Mouse (Mus musculus) ES-Bruce4 (cell line): ENCODE results near the gene Ica1.

Source experiments
- CTCF ChIP-seq: IDR thresholded peaks from one replicate; pipeline ENCODE4 v1.8.1; 2011; ENCODE audit warnings: low read depth, low read length
- POLR2A ChIP-seq: IDR thresholded peaks from one replicate; pipeline ENCODE4 v1.8.1; 2011; ENCODE audit warnings: low read length; ENCODE audit not compliant: insufficient read depth

GRCm38 (mm10) chr6:8765801-8766200 is 12.5 kb downstream of the Ica1 start:
- TF ChIP-seq CTCF (no peak), POLR2A (no peak)
